Mouse (Mus musculus): ENCODE results near the gene Rnf207. TPM values are rescaled to one million over a fixed set of nuclear protein-coding genes. Genes with fewer than 3 reads are reported as not detected.

The Rnf207 gene
- not detected for total RNA-seq (2023)

DNA sequence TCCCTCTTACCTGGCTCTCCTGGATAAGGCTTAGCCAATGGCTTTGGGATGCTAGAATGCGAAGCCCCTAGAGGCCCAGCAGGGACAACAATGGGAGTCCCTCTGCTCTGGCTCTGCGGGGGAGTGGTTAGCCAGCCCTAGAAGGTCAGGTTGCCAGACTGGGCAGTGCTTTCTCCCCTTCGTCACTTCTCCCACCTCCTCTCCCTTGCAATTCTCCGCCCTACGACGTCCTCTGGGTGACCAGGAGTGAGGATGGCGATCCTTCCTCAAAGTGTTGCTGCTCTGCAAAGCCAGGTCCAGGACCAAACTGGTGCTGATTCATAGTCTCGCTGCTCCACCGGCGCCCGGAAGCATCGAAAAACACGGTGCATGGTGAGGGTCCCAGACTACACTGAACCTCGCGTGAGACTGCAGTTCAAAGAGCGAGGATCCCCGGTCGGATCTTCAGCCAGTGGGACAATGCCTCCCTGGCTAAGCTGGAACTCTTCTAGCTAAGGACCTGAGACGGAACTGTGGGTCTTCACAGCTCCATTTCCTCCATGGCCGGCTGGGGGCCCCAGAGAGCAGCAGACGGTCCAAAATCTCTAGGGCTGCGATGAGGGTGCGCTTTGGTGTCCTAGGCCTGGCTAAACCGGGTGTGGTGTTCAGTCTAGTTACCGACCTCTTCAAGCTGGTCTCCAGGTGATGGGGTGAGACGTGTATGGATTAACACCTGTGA lies at the start of gene Rnf207:
Gene Rnf207 (minus strand): TSS at position 477 of the 718 bp plus-strand sequence.

DNA sequence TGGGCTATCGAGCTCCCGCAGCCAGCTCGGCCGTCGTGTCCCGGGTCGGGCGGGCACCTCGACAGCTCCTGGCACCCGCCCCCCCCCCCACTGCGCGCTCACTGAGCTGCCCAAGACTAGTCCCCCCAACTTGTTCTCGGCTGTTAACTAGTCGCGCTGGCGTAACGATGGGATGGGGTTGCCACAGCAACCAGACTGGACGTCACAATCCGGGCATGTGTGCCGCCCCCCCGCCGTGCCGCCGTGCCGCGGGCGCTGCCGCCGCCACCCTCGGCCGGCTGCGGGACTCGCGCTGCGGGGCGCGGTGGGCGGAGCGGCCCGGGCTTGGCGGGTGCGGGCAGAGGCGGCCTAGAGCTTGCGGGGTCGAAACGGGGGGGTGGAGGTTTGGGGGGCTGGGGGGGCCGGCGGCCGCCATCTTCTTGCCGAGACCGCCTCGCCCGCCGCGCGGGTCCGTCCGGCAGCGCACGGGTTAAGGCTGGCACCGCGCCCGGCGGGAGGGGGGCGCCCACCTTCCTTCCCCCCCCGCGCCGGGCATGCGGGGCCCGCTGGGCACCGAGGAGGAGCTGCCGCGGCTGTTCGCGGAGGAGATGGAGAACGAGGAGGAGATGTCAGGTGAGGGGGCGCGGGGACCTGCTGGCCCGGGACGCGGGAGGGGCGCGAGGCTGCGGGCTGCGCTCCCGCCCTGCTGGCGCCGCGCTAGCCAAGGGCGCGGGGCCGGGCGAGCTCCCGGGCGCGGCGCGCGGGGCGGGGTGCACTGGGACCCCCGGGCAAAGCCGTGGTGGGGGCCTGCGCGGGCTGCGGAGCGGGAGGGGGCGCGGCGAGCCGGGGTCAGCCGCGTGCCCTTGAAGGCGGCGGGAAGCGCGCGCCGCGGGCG lies 19.9 kb upstream of the Rnf207 start, which contains the start of gene Chd5:
Gene Chd5 (plus strand): TSS at position 233 of the 874 bp plus-strand sequence.

GRCm38 (mm10) chr4:152325574-152326411 lies 7.0 kb upstream of the Rnf207 start, which contains the start of gene Rpl22:
Rpl22 (plus strand) TSS chr4:152325742.

GRCm38 (mm10) chr4:152296874-152297861 lies 21.6 kb downstream of the Rnf207 start, which contains the start of gene Icmt:
Icmt (plus strand) TSS chr4:152297227.

GRCm38 (mm10) chr4:152291562-152291961 lies 27.2 kb downstream of the Rnf207 start, which contains the start of gene Hes3:
Hes3 (minus strand) TSS chr4:152291662.

DNA sequence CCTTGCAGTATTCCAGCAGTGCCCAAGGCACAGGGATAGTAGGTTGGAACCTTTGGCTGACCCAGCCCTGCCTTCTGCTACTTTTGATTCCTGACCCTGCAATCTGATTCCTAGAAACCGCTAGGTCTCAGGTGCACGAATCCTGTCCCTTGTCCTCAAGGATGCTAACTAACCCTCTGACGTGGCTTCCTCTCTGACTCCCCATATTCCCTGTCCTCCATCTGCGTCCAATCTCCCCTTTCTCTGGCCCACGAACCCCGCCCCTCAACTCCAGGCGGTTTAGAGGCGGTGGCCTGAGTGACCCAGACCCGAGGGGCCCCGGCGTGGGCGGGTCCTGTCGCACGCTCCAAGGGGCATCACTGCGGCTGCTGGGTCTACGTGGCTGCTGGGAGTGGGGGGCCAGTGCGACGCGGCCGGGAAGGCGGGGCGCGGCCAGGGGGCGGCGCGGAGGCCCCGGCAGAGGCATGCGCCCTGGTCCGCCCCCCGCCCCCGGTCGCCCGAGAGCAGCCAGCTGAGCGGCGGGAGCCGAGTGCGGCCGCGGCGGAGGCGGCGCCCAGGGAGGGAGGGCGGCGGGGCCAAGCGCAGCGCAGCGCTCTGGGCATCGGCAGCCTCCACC lies 45.1 kb downstream of the Rnf207 start, which contains the start of gene Gpr153:
Gene Gpr153 (plus strand): TSS at position 612 of the 616 bp plus-strand sequence.

Other genes with a start within 250 kb of the Rnf207 start
- gene Plekhg5, start 246.5 kb downstream of the Rnf207 start, total RNA-seq (2023) = 2.4 TPM
- 45.9 TPM for gene Tnfrsf25, start 203.1 kb downstream of the Rnf207 start, total RNA-seq (2023)
- gene Espn, start 166.6 kb downstream of the Rnf207 start, total RNA-seq (2023) = 2.6 TPM
- gene Hes2, start 160.1 kb downstream of the Rnf207 start, total RNA-seq (2023) = not detected
- 8.2 TPM for gene Acot7, start 140.9 kb downstream of the Rnf207 start, total RNA-seq (2023)
- gene Gpr153, start 44.8 kb downstream of the Rnf207 start, total RNA-seq (2023) = 0.21 TPM
- gene Hes3, start 27.3 kb downstream of the Rnf207 start, total RNA-seq (2023) = not detected
- gene Icmt, start 21.8 kb downstream of the Rnf207 start, total RNA-seq (2023) = 20.5 TPM
- gene Rpl22, start 6.7 kb upstream of the Rnf207 start, total RNA-seq (2023) = 1,074 TPM
- gene Chd5, start 19.7 kb upstream of the Rnf207 start, total RNA-seq (2023) = 0.09 TPM
- gene Nphp4, start 157.7 kb upstream of the Rnf207 start, total RNA-seq (2023) = 1.5 TPM
- 202 TPM for gene Kcnab2, start 158.9 kb upstream of the Rnf207 start, total RNA-seq (2023)

Measured in CD4-positive naive resting alpha-beta T cell, adult 57 days (primary cell).